Mouse (Mus musculus): ENCODE measurements around the gene Racgap1. TPM values are rescaled to one million over a fixed set of nuclear protein-coding genes. Genes with fewer than 3 reads are reported as not detected.

The Racgap1 gene
- polyA plus RNA-seq, 1 experiment from 2014 or later, result 31.9 TPM

GRCm38 (mm10) chr15:99592877-99593276 is 58.6 kb downstream of the Racgap1 start:
- Histone ChIP-seq H3K4me1 (ENCODE audit: insufficient read depth) (peaks cover 4% of the 10 kb centered on the region; the same call in 1 of the 2 replicates), H3K36me3 (replicated peaks; ENCODE audit: insufficient read depth, low read length) (no peaks in the 10 kb centered on the region), H3K27ac (ENCODE audit: low read depth) (no peak overlapping the region), H3K9me3 (ENCODE audit: low read length) (no peaks in the 10 kb centered on the region), H3K4me3 (ENCODE audit: low read depth, low read length) (no peak overlapping the region), H3K9ac (replicated peaks) (no peak overlapping the region), H3K27me3 (ENCODE audit: insufficient read depth, low read length) (peaks cover 83% of the 10 kb centered on the region), H3K4me2 (ENCODE audit: low read depth, low read length) (no peak overlapping the region)
- ATAC-seq (no peak), DNase-seq (no peak)
- no peak for TF ChIP-seq EP300 (IDR thresholded peaks at IDR 0.05; ENCODE audit: low read depth)
- no peak for TF ChIP-seq CTCF (IDR thresholded peaks at IDR 0.05; ENCODE audit: low read depth)
- WGBS (ENCODE audit: insufficient replicate concordance), result 78% methylated on average over 5 of the region's 5 CpGs

- DNase-seq (no peak), ATAC-seq (no peak)
- no peak overlapping the region for H3K9ac ChIP-seq (replicated peaks)
These were observed 59.3 kb downstream of the Racgap1 start for GRCm38 (mm10) chr15:99592177-99592576.

GRCm38 (mm10) chr15:99590429-99591084 is 60.9 kb downstream of the Racgap1 start, which contains the start of gene Aqp5:
Aqp5 (plus strand) TSS chr15:99590782.
- ATAC-seq (no peak), DNase-seq (no peak)
- Histone ChIP-seq H3K36me3 (replicated peaks; ENCODE audit: insufficient read depth, low read length) (no peaks in the 10 kb centered on the region), H3K4me1 (ENCODE audit: insufficient read depth) (peaks cover 4% of the 10 kb centered on the region; the same call in 1 of the 2 replicates), H3K27me3 (ENCODE audit: insufficient read depth, low read length) (peaks cover 90% of the 10 kb centered on the region), H3K4me2 (ENCODE audit: low read depth, low read length) (peak within 1 kb of the TSS; percentile 53), H3K9ac (replicated peaks) (no peak within 1 kb of the TSS), H3K9me3 (ENCODE audit: low read length) (no peaks in the 10 kb centered on the region), H3K4me3 (ENCODE audit: low read depth, low read length) (peak within 1 kb of the TSS; percentile 17; the same call in 1 of the 2 replicates), H3K27ac (ENCODE audit: low read depth) (no peak within 1 kb of the TSS)
- no peak for TF ChIP-seq CTCF (IDR thresholded peaks at IDR 0.05; ENCODE audit: low read depth)
- TF ChIP-seq EP300 (IDR thresholded peaks at IDR 0.05; ENCODE audit: low read depth), result no peak
- 7% methylated on average over 48 of the region's 83 CpGs for WGBS (ENCODE audit: insufficient replicate concordance)

More at GRCm38 (mm10) chr15:99592177-99592576, 59.3 kb downstream of the Racgap1 start:
- Histone ChIP-seq H3K4me3 (ENCODE audit: low read depth, low read length) (no peak overlapping the region), H3K9me3 (ENCODE audit: low read length) (no peaks in the 10 kb centered on the region), H3K36me3 (replicated peaks; ENCODE audit: insufficient read depth, low read length) (no peaks in the 10 kb centered on the region), H3K27ac (ENCODE audit: low read depth) (no peak overlapping the region), H3K4me1 (ENCODE audit: insufficient read depth) (peaks cover 4% of the 10 kb centered on the region; the same call in 1 of the 2 replicates), H3K4me2 (ENCODE audit: low read depth, low read length) (no peak overlapping the region), H3K27me3 (ENCODE audit: insufficient read depth, low read length) (peaks cover 83% of the 10 kb centered on the region)
- TF ChIP-seq EP300 (IDR thresholded peaks at IDR 0.05; ENCODE audit: low read depth) (no peak), CTCF (IDR thresholded peaks at IDR 0.05; ENCODE audit: low read depth) (no peak)
- 66% methylated on average over 8 of the region's 8 CpGs for WGBS (ENCODE audit: insufficient replicate concordance)

- Histone ChIP-seq H3K4me1 (ENCODE audit: insufficient read depth) (peaks cover 8% of the 10 kb centered on the region), H3K27ac (ENCODE audit: low read depth) (no peak overlapping the region), H3K4me2 (ENCODE audit: low read depth, low read length) (no peak overlapping the region), H3K9me3 (ENCODE audit: low read length) (no peaks in the 10 kb centered on the region), H3K9ac (replicated peaks) (no peak overlapping the region), H3K4me3 (ENCODE audit: low read depth, low read length) (no peak overlapping the region), H3K36me3 (replicated peaks; ENCODE audit: insufficient read depth, low read length) (no peaks in the 10 kb centered on the region), H3K27me3 (ENCODE audit: insufficient read depth, low read length) (peaks cover 90% of the 10 kb centered on the region)
- TF ChIP-seq CTCF (IDR thresholded peaks at IDR 0.05; ENCODE audit: low read depth) (no peak), EP300 (IDR thresholded peaks at IDR 0.05; ENCODE audit: low read depth) (no peak)
- ATAC-seq (no peak), DNase-seq (no peak)
- 20% methylated on average over 7 of the region's 7 CpGs for WGBS (ENCODE audit: insufficient replicate concordance)
These were observed 61.8 kb downstream of the Racgap1 start for GRCm38 (mm10) chr15:99589704-99590103.

- no peak for TF ChIP-seq CTCF (IDR thresholded peaks at IDR 0.05; ENCODE audit: low read depth)
- TF ChIP-seq EP300 (IDR thresholded peaks at IDR 0.05; ENCODE audit: low read depth), result no peak
- ATAC-seq, result no peak
- no peaks in the 10 kb centered on the region for H3K36me3 ChIP-seq (replicated peaks; ENCODE audit: insufficient read depth, low read length)
- no peak for DNase-seq
- H3K27me3 ChIP-seq (ENCODE audit: insufficient read depth, low read length), result peaks cover 90% of the 10 kb centered on the region
- H3K27ac ChIP-seq (ENCODE audit: low read depth), result no peak overlapping the region
- no peak overlapping the region for H3K4me3 ChIP-seq (ENCODE audit: low read depth, low read length)
- no peak overlapping the region for H3K9ac ChIP-seq (replicated peaks)
- H3K9me3 ChIP-seq (ENCODE audit: low read length), result no peaks in the 10 kb centered on the region
- H3K4me2 ChIP-seq (ENCODE audit: low read depth, low read length), result no peak overlapping the region
- peaks cover 12% of the 10 kb centered on the region for H3K4me1 ChIP-seq (ENCODE audit: insufficient read depth)
- WGBS (ENCODE audit: insufficient replicate concordance), result 4% methylated on average over 9 of the region's 9 CpGs
These were observed 62.2 kb downstream of the Racgap1 start for GRCm38 (mm10) chr15:99589237-99589636.

GRCm38 (mm10) chr15:99586525-99586924 is 64.9 kb downstream of the Racgap1 start:
- Histone ChIP-seq H3K9ac (replicated peaks) (no peak overlapping the region), H3K27ac (ENCODE audit: low read depth) (no peak overlapping the region), H3K4me2 (ENCODE audit: low read depth, low read length) (no peak overlapping the region), H3K9me3 (ENCODE audit: low read length) (no peaks in the 10 kb centered on the region), H3K36me3 (replicated peaks; ENCODE audit: insufficient read depth, low read length) (no peaks in the 10 kb centered on the region), H3K4me1 (ENCODE audit: insufficient read depth) (peaks cover 20% of the 10 kb centered on the region), H3K4me3 (ENCODE audit: low read depth, low read length) (no peak overlapping the region), H3K27me3 (ENCODE audit: insufficient read depth, low read length) (peaks cover 88% of the 10 kb centered on the region)
- ATAC-seq, result no peak
- TF ChIP-seq EP300 (IDR thresholded peaks at IDR 0.05; ENCODE audit: low read depth) (no peak), CTCF (IDR thresholded peaks at IDR 0.05; ENCODE audit: low read depth) (no peak)
- WGBS (ENCODE audit: insufficient replicate concordance), result 78% methylated on average over 3 of the region's 3 CpGs
- no peak for DNase-seq

All from liver, postnatal 0 days (tissue).